Mouse (Mus musculus): ENCODE results near the gene Fam83c. TPM values are rescaled to one million over a fixed set of nuclear protein-coding genes. Genes with fewer than 3 reads are reported as not detected.
"Not testable (repeated sequence)": the region's sequence is repeated elsewhere in the genome, so short reads cannot be mapped to it uniquely, and the experiment has no call there.

The Fam83c gene
- polyA plus RNA-seq, 1 experiment from 2014 or later, result 0.07 TPM

GRCm38 (mm10) chr2:155848291-155848690 lies 13.6 kb upstream of the Fam83c start:
- H3K27me3 ChIP-seq (ENCODE audit: control insufficient read depth, insufficient read depth, low read length), result no peaks in the 10 kb centered on the region
- 32% methylated on average over 6 of the region's 6 CpGs for WGBS
- no peak overlapping the region for H3K4me2 ChIP-seq (ENCODE audit: low read length)
- no peak overlapping the region for H3K9ac ChIP-seq (ENCODE audit: low read length)
- H3K27ac ChIP-seq (replicated peaks in 1 of 2; ENCODE audit: control insufficient read depth in 1 of 2, insufficient read depth in 1 of 2, low read depth in 2 of 2, low read length in 2 of 2), result no peak overlapping the region
- no peaks in the 10 kb centered on the region for H3K4me1 ChIP-seq (ENCODE audit: control insufficient read depth in 2 of 2, insufficient read depth in 2 of 2, low read length in 2 of 2)
- no peaks in the 10 kb centered on the region for H3K9me3 ChIP-seq (ENCODE audit: control insufficient read depth, low read length)
- H3K36me3 ChIP-seq (ENCODE audit: control insufficient read depth, insufficient read depth, low read length), result peaks cover 82% of the 10 kb centered on the region
- ATAC-seq (ENCODE audit: insufficient number of reproducible peaks, insufficient read depth, low FRiP score, low read depth), result no peak
- H3K4me3 ChIP-seq (ENCODE audit: control insufficient read depth in 1 of 2, insufficient read depth in 1 of 2, low read depth in 1 of 2, low read length in 2 of 2), result no peak overlapping the region

- peaks cover 68% of the 10 kb centered on the region for H3K36me3 ChIP-seq (ENCODE audit: control insufficient read depth, insufficient read depth, low read length)
These were observed 12.3 kb upstream of the Fam83c start for GRCm38 (mm10) chr2:155846930-155847329.

GRCm38 (mm10) chr2:155838961-155839360 lies 4.3 kb upstream of the Fam83c start:
- WGBS, result 74% methylated on average over 4 of the region's 4 CpGs
- Histone ChIP-seq H3K36me3 (ENCODE audit: control insufficient read depth, insufficient read depth, low read length) (no peaks in the 10 kb centered on the region), H3K9me3 (ENCODE audit: control insufficient read depth, low read length) (no peaks in the 10 kb centered on the region), H3K27me3 (ENCODE audit: control insufficient read depth, insufficient read depth, low read length) (no peaks in the 10 kb centered on the region), H3K9ac (ENCODE audit: low read length) (no peak overlapping the region), H3K4me1 (ENCODE audit: control insufficient read depth in 2 of 2, insufficient read depth in 2 of 2, low read length in 2 of 2) (no peaks in the 10 kb centered on the region), H3K4me3 (ENCODE audit: control insufficient read depth in 1 of 2, insufficient read depth in 1 of 2, low read depth in 1 of 2, low read length in 2 of 2) (no peak overlapping the region), H3K4me2 (ENCODE audit: low read length) (no peak overlapping the region), H3K27ac (replicated peaks in 1 of 2; ENCODE audit: control insufficient read depth in 1 of 2, insufficient read depth in 1 of 2, low read depth in 2 of 2, low read length in 2 of 2) (no peak overlapping the region)
- ATAC-seq (ENCODE audit: insufficient number of reproducible peaks, insufficient read depth, low FRiP score, low read depth), result no peak

More at GRCm38 (mm10) chr2:155846930-155847329, 12.3 kb upstream of the Fam83c start:
- 84% methylated on average over 8 of the region's 8 CpGs for WGBS
- no peak overlapping the region for H3K9ac ChIP-seq (ENCODE audit: low read length)
- H3K27me3 ChIP-seq (ENCODE audit: control insufficient read depth, insufficient read depth, low read length), result no peaks in the 10 kb centered on the region
- no peak overlapping the region for H3K4me3 ChIP-seq (ENCODE audit: control insufficient read depth in 1 of 2, insufficient read depth in 1 of 2, low read depth in 1 of 2, low read length in 2 of 2)
- H3K4me1 ChIP-seq (ENCODE audit: control insufficient read depth in 2 of 2, insufficient read depth in 2 of 2, low read length in 2 of 2), result no peaks in the 10 kb centered on the region
- no peak overlapping the region for H3K4me2 ChIP-seq (ENCODE audit: low read length)
- no peak overlapping the region for H3K27ac ChIP-seq (replicated peaks in 1 of 2; ENCODE audit: control insufficient read depth in 1 of 2, insufficient read depth in 1 of 2, low read depth in 2 of 2, low read length in 2 of 2)
- H3K9me3 ChIP-seq (ENCODE audit: control insufficient read depth, low read length), result no peaks in the 10 kb centered on the region
- ATAC-seq (ENCODE audit: insufficient number of reproducible peaks, insufficient read depth, low FRiP score, low read depth), result no peak

- no peak overlapping the region for H3K27ac ChIP-seq (replicated peaks in 1 of 2; ENCODE audit: control insufficient read depth in 1 of 2, insufficient read depth in 1 of 2, low read depth in 2 of 2, low read length in 2 of 2)
- no peak overlapping the region for H3K4me2 ChIP-seq (ENCODE audit: low read length)
- no peak overlapping the region for H3K9ac ChIP-seq (ENCODE audit: low read length)
- no peaks in the 10 kb centered on the region for H3K9me3 ChIP-seq (ENCODE audit: control insufficient read depth, low read length)
- no peaks in the 10 kb centered on the region for H3K27me3 ChIP-seq (ENCODE audit: control insufficient read depth, insufficient read depth, low read length)
- H3K36me3 ChIP-seq (ENCODE audit: control insufficient read depth, insufficient read depth, low read length), result no peaks in the 10 kb centered on the region
- no peak for ATAC-seq (ENCODE audit: insufficient number of reproducible peaks, insufficient read depth, low FRiP score, low read depth)
- no peaks in the 10 kb centered on the region for H3K4me1 ChIP-seq (ENCODE audit: control insufficient read depth in 2 of 2, insufficient read depth in 2 of 2, low read length in 2 of 2)
- WGBS, result 36% methylated on average over 3 of the region's 3 CpGs
- no peak overlapping the region for H3K4me3 ChIP-seq (ENCODE audit: control insufficient read depth in 1 of 2, insufficient read depth in 1 of 2, low read depth in 1 of 2, low read length in 2 of 2)
These were observed 3.3 kb upstream of the Fam83c start for GRCm38 (mm10) chr2:155837961-155838360.

- not testable (repeated sequence) for H3K4me1 ChIP-seq (ENCODE audit: control insufficient read depth in 2 of 2, insufficient read depth in 2 of 2, low read length in 2 of 2); H3K9ac ChIP-seq (ENCODE audit: low read length); H3K4me2 ChIP-seq (ENCODE audit: low read length); H3K4me3 ChIP-seq (ENCODE audit: control insufficient read depth in 1 of 2, insufficient read depth in 1 of 2, low read depth in 1 of 2, low read length in 2 of 2); H3K36me3 ChIP-seq (ENCODE audit: control insufficient read depth, insufficient read depth, low read length); ATAC-seq (ENCODE audit: insufficient number of reproducible peaks, insufficient read depth, low FRiP score, low read depth); H3K27me3 ChIP-seq (ENCODE audit: control insufficient read depth, insufficient read depth, low read length); H3K27ac ChIP-seq (replicated peaks in 1 of 2; ENCODE audit: control insufficient read depth in 1 of 2, insufficient read depth in 1 of 2, low read depth in 2 of 2, low read length in 2 of 2); H3K9me3 ChIP-seq (ENCODE audit: control insufficient read depth, low read length)
- 59% methylated on average over 1 of the region's 1 CpGs for WGBS
These were observed 2.6 kb downstream of the Fam83c start for GRCm38 (mm10) chr2:155832087-155832486.

GRCm38 (mm10) chr2:155831302-155831701 lies 3.4 kb downstream of the Fam83c start:
- ATAC-seq (ENCODE audit: insufficient number of reproducible peaks, insufficient read depth, low FRiP score, low read depth), result no peak
- Histone ChIP-seq H3K27ac (replicated peaks in 1 of 2; ENCODE audit: control insufficient read depth in 1 of 2, insufficient read depth in 1 of 2, low read depth in 2 of 2, low read length in 2 of 2) (no peak overlapping the region), H3K4me2 (ENCODE audit: low read length) (no peak overlapping the region), H3K4me1 (ENCODE audit: control insufficient read depth in 2 of 2, insufficient read depth in 2 of 2, low read length in 2 of 2) (peaks cover 3 to 7% of the 10 kb centered on the region in 2 experiments; a peak in 3 of 4 replicates), H3K27me3 (ENCODE audit: control insufficient read depth, insufficient read depth, low read length) (no peaks in the 10 kb centered on the region), H3K4me3 (ENCODE audit: control insufficient read depth in 1 of 2, insufficient read depth in 1 of 2, low read depth in 1 of 2, low read length in 2 of 2) (no peak overlapping the region), H3K9me3 (ENCODE audit: control insufficient read depth, low read length) (no peaks in the 10 kb centered on the region), H3K36me3 (ENCODE audit: control insufficient read depth, insufficient read depth, low read length) (no peaks in the 10 kb centered on the region), H3K9ac (ENCODE audit: low read length) (no peak overlapping the region)
- WGBS, result 49% methylated on average over 9 of the region's 9 CpGs

GRCm38 (mm10) chr2:155830841-155831240 lies 3.8 kb downstream of the Fam83c start:
- no peak for ATAC-seq (ENCODE audit: insufficient number of reproducible peaks, insufficient read depth, low FRiP score, low read depth)
- Histone ChIP-seq H3K4me2 (ENCODE audit: low read length) (no peak overlapping the region), H3K4me3 (ENCODE audit: control insufficient read depth in 1 of 2, insufficient read depth in 1 of 2, low read depth in 1 of 2, low read length in 2 of 2) (no peak overlapping the region), H3K36me3 (ENCODE audit: control insufficient read depth, insufficient read depth, low read length) (no peaks in the 10 kb centered on the region), H3K9me3 (ENCODE audit: control insufficient read depth, low read length) (no peaks in the 10 kb centered on the region), H3K27ac (replicated peaks in 1 of 2; ENCODE audit: control insufficient read depth in 1 of 2, insufficient read depth in 1 of 2, low read depth in 2 of 2, low read length in 2 of 2) (no peak overlapping the region), H3K9ac (ENCODE audit: low read length) (no peak overlapping the region), H3K4me1 (ENCODE audit: control insufficient read depth in 2 of 2, insufficient read depth in 2 of 2, low read length in 2 of 2) (peaks cover 3 to 8% of the 10 kb centered on the region in 2 experiments; a peak in 3 of 4 replicates), H3K27me3 (ENCODE audit: control insufficient read depth, insufficient read depth, low read length) (no peaks in the 10 kb centered on the region)
- WGBS, result 90% methylated on average over 8 of the region's 8 CpGs
